Mouse (Mus musculus): ENCODE data around the gene Tpgs1. TPM values are rescaled to one million over a fixed set of nuclear protein-coding genes. Genes with fewer than 3 reads are reported as not detected.

Tpgs1 gene
- polyA plus RNA-seq (2016; fragmentation: Nextera tagmentation; extraction: Ambion mirVana): 75.2 and 79.6 TPM in 2 replicates

GRCm38 (mm10) chr10:79668771-79669575 lies at the start of gene Tpgs1:
Gene Tpgs1 (plus strand): TSS chr10:79669369.
- ATAC-seq (ENCODE audit: low FRiP score, low read depth): peak; percentile 77

GRCm38 (mm10) chr10:79623950-79624349 lies 45.2 kb upstream of the Tpgs1 start:
- H3K4me1 ChIP-seq: no peaks in the 10 kb centered on the region
- no peak overlapping the region for H3K4me2 ChIP-seq (replicated peaks)
- 65% methylated on average over 12 of the region's 12 CpGs for WGBS
- H3K27me3 ChIP-seq (replicated peaks): no peaks in the 10 kb centered on the region
- H3K36me3 ChIP-seq: peaks cover 10% of the 10 kb centered on the region; the same call in 1 of the 2 replicates
- no peaks in the 10 kb centered on the region for H3K9me3 ChIP-seq
- no peak overlapping the region for H3K9ac ChIP-seq
- ATAC-seq (ENCODE audit: low FRiP score, low read depth): no peak
- H3K4me3 ChIP-seq: no peak overlapping the region
- H3K27ac ChIP-seq: no peak overlapping the region

More at GRCm38 (mm10) chr10:79668771-79669575, at the start of gene Tpgs1:
- Histone ChIP-seq H3K4me1 (peaks cover 27% of the 10 kb centered on the region), H3K27me3 (replicated peaks) (no peaks in the 10 kb centered on the region), H3K4me3 (peak within 1 kb of the TSS; percentile 91), H3K9ac (peak within 1 kb of the TSS; percentile 86), H3K36me3 (0 out of 2 replicates have a peak, but pooled peaks cover 4% of the 10 kb centered on the region), H3K27ac (peak within 1 kb of the TSS; percentile 92), H3K9me3 (no peaks in the 10 kb centered on the region), H3K4me2 (replicated peaks) (peak within 1 kb of the TSS; percentile 93)
- WGBS: under 1% methylated on average over 45 of the region's 45 CpGs

- Histone ChIP-seq H3K9ac (no peak overlapping the region), H3K4me1 (no peaks in the 10 kb centered on the region), H3K9me3 (no peaks in the 10 kb centered on the region), H3K27ac (no peak overlapping the region), H3K36me3 (peaks cover 6% of the 10 kb centered on the region; the same call in 1 of the 2 replicates), H3K4me3 (no peak overlapping the region), H3K27me3 (replicated peaks) (no peaks in the 10 kb centered on the region), H3K4me2 (replicated peaks) (no peak overlapping the region)
- WGBS: 83% methylated on average over 9 of the region's 9 CpGs
- ATAC-seq (ENCODE audit: low FRiP score, low read depth): no peak
Measured at GRCm38 (mm10) chr10:79625398-79625797, 43.8 kb upstream of the Tpgs1 start.

GRCm38 (mm10) chr10:79626156-79626555 lies 43.0 kb upstream of the Tpgs1 start:
- Histone ChIP-seq H3K27me3 (replicated peaks) (no peaks in the 10 kb centered on the region), H3K4me1 (no peaks in the 10 kb centered on the region), H3K4me3 (no peak overlapping the region), H3K9ac (no peak overlapping the region), H3K9me3 (no peaks in the 10 kb centered on the region), H3K4me2 (replicated peaks) (no peak overlapping the region), H3K36me3 (peaks cover 6% of the 10 kb centered on the region; the same call in 1 of the 2 replicates), H3K27ac (no peak overlapping the region)
- no peak for ATAC-seq (ENCODE audit: low FRiP score, low read depth)
- WGBS: 84% methylated on average over 10 of the region's 10 CpGs

GRCm38 (mm10) chr10:79628377-79628776 lies 40.8 kb upstream of the Tpgs1 start:
- H3K4me3 ChIP-seq: no peak overlapping the region
- no peak overlapping the region for H3K9ac ChIP-seq
- ATAC-seq (ENCODE audit: low FRiP score, low read depth): no peak
- H3K9me3 ChIP-seq: no peaks in the 10 kb centered on the region
- H3K4me1 ChIP-seq: no peaks in the 10 kb centered on the region
- H3K4me2 ChIP-seq (replicated peaks): no peak overlapping the region
- H3K36me3 ChIP-seq: peaks cover 6% of the 10 kb centered on the region; the same call in 1 of the 2 replicates
- no peaks in the 10 kb centered on the region for H3K27me3 ChIP-seq (replicated peaks)
- H3K27ac ChIP-seq: no peak overlapping the region
- WGBS: 91% methylated on average over 5 of the region's 5 CpGs

GRCm38 (mm10) chr10:79631432-79631831 lies 37.7 kb upstream of the Tpgs1 start:
- no peak overlapping the region for H3K4me3 ChIP-seq
- no peak for ATAC-seq (ENCODE audit: low FRiP score, low read depth)
- no peaks in the 10 kb centered on the region for H3K4me1 ChIP-seq
- H3K9ac ChIP-seq: no peak overlapping the region
- H3K4me2 ChIP-seq (replicated peaks): no peak overlapping the region
- no peaks in the 10 kb centered on the region for H3K36me3 ChIP-seq
- H3K27me3 ChIP-seq (replicated peaks): no peaks in the 10 kb centered on the region
- H3K9me3 ChIP-seq: no peaks in the 10 kb centered on the region
- no peak overlapping the region for H3K27ac ChIP-seq
- WGBS: 73% methylated on average over 4 of the region's 4 CpGs

GRCm38 (mm10) chr10:79633006-79633777 lies 36.0 kb upstream of the Tpgs1 start:
- ATAC-seq (ENCODE audit: low FRiP score, low read depth): no peak
- WGBS: 85% methylated on average over 17 of the region's 17 CpGs
- Histone ChIP-seq H3K9me3 (no peaks in the 10 kb centered on the region), H3K9ac (no peak overlapping the region), H3K27ac (no peak overlapping the region), H3K4me2 (replicated peaks) (no peak overlapping the region), H3K4me1 (peaks cover 6% of the 10 kb centered on the region; the same call in 1 of the 2 replicates), H3K27me3 (replicated peaks) (peaks cover 10% of the 10 kb centered on the region), H3K4me3 (no peak overlapping the region), H3K36me3 (no peaks in the 10 kb centered on the region)

- no peaks in the 10 kb centered on the region for H3K36me3 ChIP-seq
- H3K27ac ChIP-seq: no peak overlapping the region
- peaks cover 26% of the 10 kb centered on the region for H3K27me3 ChIP-seq (replicated peaks)
- peak overlapping the region; percentile 86 for H3K4me2 ChIP-seq (replicated peaks)
- 79% methylated on average over 8 of the region's 8 CpGs for WGBS
- H3K4me1 ChIP-seq: peaks cover 14% of the 10 kb centered on the region; the same call in 1 of the 2 replicates
- H3K9ac ChIP-seq: no peak overlapping the region
- H3K9me3 ChIP-seq: no peaks in the 10 kb centered on the region
- H3K4me3 ChIP-seq: peak overlapping the region; percentile 63; the same call in 1 of the 2 replicates
- no peak for ATAC-seq (ENCODE audit: low FRiP score, low read depth)
Measured at GRCm38 (mm10) chr10:79636287-79636686, 32.9 kb upstream of the Tpgs1 start.

GRCm38 (mm10) chr10:79637128-79638110 lies 31.8 kb upstream of the Tpgs1 start, which contains the start of gene Shc2:
Gene Shc2 (minus strand): TSS chr10:79637918.
- H3K9me3 ChIP-seq: no peaks in the 10 kb centered on the region
- under 1% methylated on average over 112 of the region's 116 CpGs for WGBS
- peak within 1 kb of the TSS; percentile 63 for H3K4me3 ChIP-seq
- peak within 1 kb of the TSS; percentile 80 for H3K9ac ChIP-seq
- H3K36me3 ChIP-seq: no peaks in the 10 kb centered on the region
- H3K27me3 ChIP-seq (replicated peaks): peaks cover 26% of the 10 kb centered on the region
- H3K4me2 ChIP-seq (replicated peaks): peak within 1 kb of the TSS; percentile 86
- peak within 1 kb of the TSS; percentile 86 for H3K27ac ChIP-seq
- H3K4me1 ChIP-seq: peaks cover 14% of the 10 kb centered on the region; the same call in 1 of the 2 replicates
- peak; percentile 87 for ATAC-seq (ENCODE audit: low FRiP score, low read depth)

GRCm38 (mm10) chr10:79638486-79639204 lies 30.5 kb upstream of the Tpgs1 start:
- peak overlapping the region; percentile 80 for H3K9ac ChIP-seq
- peak overlapping the region; percentile 86 for H3K4me2 ChIP-seq (replicated peaks)
- no peaks in the 10 kb centered on the region for H3K9me3 ChIP-seq
- ATAC-seq (ENCODE audit: low FRiP score, low read depth): peak; percentile 42
- peaks cover 26% of the 10 kb centered on the region for H3K27me3 ChIP-seq (replicated peaks)
- 3% methylated on average over 23 of the region's 23 CpGs for WGBS
- H3K4me3 ChIP-seq: 0 out of 2 replicates have a peak overlapping the region, but pooled peaks have one; percentile 63
- no peaks in the 10 kb centered on the region for H3K36me3 ChIP-seq
- H3K27ac ChIP-seq: no peak overlapping the region; the same call in 1 of the 2 replicates
- peaks cover 14% of the 10 kb centered on the region; the same call in 1 of the 2 replicates for H3K4me1 ChIP-seq

GRCm38 (mm10) chr10:79645711-79646110 lies 23.5 kb upstream of the Tpgs1 start, which contains the start of gene Odf3l2:
Gene Odf3l2 (minus strand): TSS chr10:79645738.
- ATAC-seq (ENCODE audit: low FRiP score, low read depth): no peak

More at GRCm38 (mm10) chr10:79645711-79646110, 23.5 kb upstream of the Tpgs1 start, which contains the start of gene Odf3l2:
- Histone ChIP-seq H3K27ac (no peak within 1 kb of the TSS), H3K27me3 (replicated peaks) (no peaks in the 10 kb centered on the region), H3K36me3 (no peaks in the 10 kb centered on the region), H3K4me3 (no peak within 1 kb of the TSS), H3K4me2 (replicated peaks) (no peak within 1 kb of the TSS), H3K9me3 (no peaks in the 10 kb centered on the region), H3K9ac (no peak within 1 kb of the TSS), H3K4me1 (no peaks in the 10 kb centered on the region)
- 77% methylated on average over 8 of the region's 8 CpGs for WGBS
